Mouse (Mus musculus) skeletal muscle tissue, postnatal 0 days (tissue): ENCODE data around the gene Nup160. TPM values are rescaled to one million over a fixed set of nuclear protein-coding genes. Genes with fewer than 3 reads are reported as not detected.

ENCODE experiments used
- polyA plus RNA-seq: library from polyadenylated mRNA; unstranded; fragments of >200 nt; fragmentation: Nextera tagmentation; extraction: Ambion mirVana; gene quantifications from 2 replicates; pipeline ENCODE4 v1.2.1, GENCODE M21; 2015

Nup160 gene
- 7.7 and 9.2 TPM in 2 replicates for polyA plus RNA-seq

DNA sequence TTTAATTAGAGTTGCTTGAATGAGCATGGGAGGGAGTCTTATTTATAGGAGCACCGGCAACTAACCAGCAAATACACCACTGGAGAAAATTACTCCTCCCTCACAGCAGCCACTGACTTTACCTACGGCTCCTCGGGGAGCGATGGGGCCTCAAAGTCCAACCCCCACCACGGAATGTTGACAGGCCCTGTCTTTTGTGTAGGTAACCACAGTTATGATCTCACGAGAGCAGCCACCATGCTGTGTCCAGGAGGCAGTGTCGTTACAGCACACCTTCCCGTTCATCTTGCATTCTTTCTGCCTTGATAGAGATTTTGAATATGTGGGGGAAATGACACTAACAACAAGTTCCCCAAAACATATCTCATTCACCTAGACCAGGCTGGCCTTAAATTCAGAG lies at the start of gene Nup160:
Gene Nup160, plus strand, starts transcription at position 209 of the 400 bp plus-strand sequence.

DNA sequence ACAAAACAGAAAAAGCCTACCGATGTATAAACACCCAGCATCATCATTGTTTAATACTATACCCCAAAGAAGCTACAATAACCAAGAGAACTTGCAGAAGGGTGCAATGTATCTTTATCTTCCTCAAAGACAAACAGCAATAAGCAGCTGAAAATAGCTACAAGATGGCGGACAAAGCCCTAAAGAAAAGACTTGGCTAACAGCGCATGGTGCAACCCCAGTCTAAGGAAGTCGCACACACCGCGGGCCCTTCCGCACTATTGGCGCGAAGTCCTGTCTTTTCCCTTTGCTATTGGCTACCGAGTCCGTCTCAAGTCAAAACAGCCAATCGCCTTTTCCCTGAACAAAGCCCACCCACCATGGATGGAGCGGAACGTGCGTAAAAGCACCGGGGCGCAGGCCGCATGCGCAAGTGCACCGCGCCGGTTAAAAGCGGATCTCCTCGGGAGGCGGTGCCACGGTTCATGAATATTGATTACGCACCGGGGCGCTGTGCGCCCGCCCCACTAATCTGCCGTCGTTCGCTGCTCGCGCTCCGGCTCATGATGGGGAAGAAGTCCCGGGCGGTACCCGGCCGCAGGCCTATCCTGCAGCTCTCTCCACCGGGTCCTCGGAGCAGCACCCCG lies 68.2 kb downstream of the Nup160 start, which contains the start of gene Fnbp4:
Gene Fnbp4, plus strand, starts transcription at position 318 of the 626 bp plus-strand sequence.

DNA sequence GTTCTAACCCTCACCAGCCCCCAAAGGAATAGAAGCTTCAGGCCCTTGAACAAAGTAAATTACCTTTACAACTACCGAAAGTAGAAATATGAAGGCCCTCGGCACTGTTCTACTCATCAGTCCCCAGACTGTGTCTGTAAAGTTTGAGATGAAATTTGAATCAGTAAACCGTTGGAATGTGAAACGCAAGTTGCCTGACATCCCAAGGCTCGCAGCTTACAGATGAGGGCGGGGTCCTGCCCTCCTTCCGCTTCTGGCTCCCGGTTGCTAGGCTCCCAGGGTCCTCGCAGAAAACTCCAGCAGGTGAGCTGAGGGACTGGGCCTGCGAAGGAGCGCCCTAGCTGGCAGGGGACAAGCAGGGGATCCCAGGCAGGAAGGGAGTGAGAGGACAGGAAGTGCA lies 105.4 kb downstream of the Nup160 start, which contains the start of gene Agbl2:
Gene Agbl2, plus strand, starts transcription at position 270 of the 400 bp plus-strand sequence.

Other genes starting within 250 kb of the Nup160 start
- 0.87 and 1.7 TPM in 2 replicates for gene Ptprj, start 96.6 kb upstream of the Nup160 start, polyA plus RNA-seq
- 30.2 and 30.3 TPM in 2 replicates for gene Fnbp4, start 68.2 kb downstream of the Nup160 start, polyA plus RNA-seq
- 0.45 and 0.46 TPM in 2 replicates for gene Agbl2, start 105.5 kb downstream of the Nup160 start, polyA plus RNA-seq
- gene Mtch2, start 169.9 kb downstream of the Nup160 start, polyA plus RNA-seq: 182 TPM in 2 replicates
- 15.2 and 18.3 TPM in 2 replicates for gene C1qtnf4, start 208.6 kb downstream of the Nup160 start, polyA plus RNA-seq
- gene Kbtbd4, start 227.5 kb downstream of the Nup160 start, polyA plus RNA-seq: 15.1 and 15.8 TPM in 2 replicates
- gene Ndufs3, start 227.6 kb downstream of the Nup160 start, polyA plus RNA-seq: 403 and 405 TPM in 2 replicates